Mouse (Mus musculus) adipocyte (in vitro differentiated cells): ENCODE results near the gene Tgfbr3l.

ENCODE experiments used
- DNase-seq: peaks from one replicate; pipeline ENCODE4 v3.0.0-alpha.2; 2016; ENCODE audit warnings: low spot score

The Tgfbr3l gene

DNA sequence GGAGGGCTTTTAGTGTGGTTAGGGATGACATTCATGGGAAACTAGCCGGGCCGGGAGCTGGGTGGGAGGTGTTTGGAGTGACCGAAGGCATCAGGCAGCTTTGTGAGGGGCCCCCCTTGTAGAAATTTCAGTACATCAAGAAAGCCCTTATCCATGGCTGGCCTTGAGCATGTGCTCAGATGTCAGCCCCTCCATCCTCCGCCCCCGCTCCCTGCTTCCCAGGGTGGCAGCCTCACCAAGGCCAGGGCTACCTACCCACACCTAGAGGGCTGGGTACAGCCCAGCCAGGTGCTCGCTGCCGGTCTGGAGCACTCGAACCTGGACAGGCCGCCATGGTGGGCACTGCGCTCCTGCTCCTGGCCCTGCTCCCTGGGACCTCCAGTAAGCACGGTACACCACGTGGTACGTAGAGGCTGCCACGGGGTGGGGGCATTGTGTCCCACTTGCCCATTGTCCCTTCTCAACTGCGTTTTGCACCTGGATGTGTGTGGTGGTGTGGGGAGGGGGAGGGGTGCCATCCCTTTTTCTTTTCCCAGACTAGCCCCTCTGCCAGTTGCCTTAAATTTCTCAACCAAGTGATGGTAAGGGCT, at the start of gene Tgfbr3l:
Tgfbr3l (plus strand) TSS at position 264 of the 590 bp plus-strand sequence.
- DNase-seq = no peak

DNA sequence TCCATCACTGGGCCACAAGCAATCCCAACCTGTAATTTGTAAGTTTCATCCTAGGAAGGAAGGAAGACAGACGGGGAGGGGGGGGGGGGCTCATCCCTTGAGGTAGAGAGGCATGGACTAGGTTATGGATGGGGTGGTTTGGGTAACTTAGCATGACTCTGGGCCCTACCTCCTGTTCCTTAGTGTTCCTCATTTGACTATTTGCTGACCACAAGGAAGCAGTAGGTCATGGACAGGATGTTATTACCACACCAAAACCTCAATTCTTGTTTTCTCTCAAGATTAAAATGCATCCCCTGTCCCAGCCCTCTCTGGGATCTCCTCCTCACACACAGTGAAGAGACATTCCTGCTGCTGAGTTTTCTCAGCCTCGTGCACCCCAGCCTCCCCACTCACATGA, 46.7 kb upstream of the Tgfbr3l start:
- no peak for DNase-seq

DNA sequence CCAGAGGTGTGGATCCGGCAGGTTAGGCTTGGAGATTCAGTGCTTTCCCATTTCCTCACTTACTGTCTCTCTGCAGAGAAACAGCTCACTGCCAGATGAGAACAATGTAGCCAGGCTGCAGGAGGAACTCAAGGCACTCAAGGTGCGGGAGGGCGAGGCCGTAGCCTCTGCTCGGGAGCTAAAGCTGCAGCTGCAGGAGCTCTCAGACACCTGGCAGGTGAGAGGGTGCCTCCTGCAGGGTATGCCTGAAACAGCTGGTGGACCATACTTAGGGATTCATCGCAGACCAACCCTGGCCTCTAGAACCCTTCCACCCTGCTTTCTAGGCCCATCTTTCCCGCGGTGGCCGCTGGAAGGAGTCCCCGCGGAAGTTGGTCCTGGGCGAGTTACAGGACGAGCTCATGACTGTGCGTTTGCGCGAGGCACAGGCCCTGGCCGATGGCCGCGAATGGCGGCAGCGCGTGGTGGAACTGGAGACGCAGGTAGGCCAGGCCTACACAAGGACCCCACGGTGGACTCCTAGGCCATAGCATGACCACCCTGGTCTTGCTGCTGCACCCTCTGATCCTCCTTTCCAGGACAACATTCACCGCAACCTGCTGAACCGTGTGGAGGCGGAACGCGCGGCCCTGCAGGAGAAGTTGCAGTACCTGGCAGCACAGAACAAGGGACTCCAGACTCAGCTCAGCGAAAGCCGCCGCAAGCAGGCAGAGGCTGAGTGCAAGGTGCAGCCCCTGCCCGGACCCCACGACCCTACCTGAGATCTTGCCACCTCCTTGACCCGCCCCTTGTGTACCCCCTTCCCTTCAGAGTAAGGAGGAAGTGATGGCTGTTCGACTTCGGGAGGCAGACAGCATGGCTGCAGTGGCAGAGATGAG, 42.5 kb upstream of the Tgfbr3l start:
- no peak for DNase-seq

DNA sequence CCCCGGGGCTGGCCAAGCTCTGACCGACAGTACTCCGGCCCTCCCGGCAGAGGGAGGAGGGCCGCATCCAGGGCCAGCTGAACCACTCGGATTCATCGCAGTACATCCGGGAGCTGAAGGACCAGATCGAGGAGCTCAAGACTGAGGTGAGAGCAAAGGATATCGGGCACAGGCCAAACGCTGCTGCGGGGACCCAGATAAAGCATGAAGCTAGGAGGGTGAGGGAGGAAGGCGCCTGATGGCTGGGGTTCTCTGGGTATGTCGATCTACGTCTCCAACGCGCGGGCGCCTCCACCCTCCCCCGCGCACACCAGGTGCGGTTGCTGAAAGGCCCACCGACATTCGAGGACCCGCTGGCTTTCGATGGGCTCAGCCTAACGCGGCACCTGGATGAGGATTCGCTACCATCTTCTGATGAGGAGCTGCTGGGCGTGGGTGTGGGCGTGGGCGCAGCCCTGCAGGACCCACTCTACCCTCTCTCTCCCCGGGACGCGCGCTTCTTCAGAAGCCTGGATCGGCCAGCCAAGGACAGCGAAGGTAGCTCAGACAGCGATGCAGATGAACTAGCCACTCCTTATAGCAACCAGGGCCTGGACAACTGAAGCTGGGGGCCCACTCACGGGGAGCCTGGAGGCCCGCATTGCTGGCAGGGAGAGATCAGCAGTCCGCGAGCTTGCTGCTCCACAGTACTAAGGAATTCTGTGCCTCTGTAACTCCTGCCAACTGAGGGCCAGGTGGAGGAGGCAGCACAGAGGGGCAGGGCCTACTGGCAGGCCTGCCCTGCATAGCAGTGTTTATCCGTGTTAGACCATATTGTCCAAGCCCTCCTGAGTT, 41.6 kb upstream of the Tgfbr3l start:
- DNase-seq = no peak

DNA sequence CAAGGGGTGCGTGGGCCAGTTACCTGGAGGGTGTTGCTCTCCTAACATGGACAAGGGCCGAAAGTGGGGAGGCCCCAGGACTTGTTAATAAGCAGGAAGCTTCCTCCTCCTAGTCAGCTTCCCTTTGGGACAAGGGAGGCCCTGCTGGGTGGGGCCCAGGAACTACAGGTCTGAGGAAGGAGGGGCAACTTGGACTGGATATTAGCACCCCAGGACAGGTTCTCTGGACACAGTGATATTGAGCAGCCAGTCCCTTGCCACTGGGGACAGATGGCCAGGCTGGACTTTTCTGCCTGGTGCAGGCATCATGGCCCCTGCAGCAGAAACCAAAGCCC, 41.0 kb upstream of the Tgfbr3l start:
- DNase-seq = no peak

DNA sequence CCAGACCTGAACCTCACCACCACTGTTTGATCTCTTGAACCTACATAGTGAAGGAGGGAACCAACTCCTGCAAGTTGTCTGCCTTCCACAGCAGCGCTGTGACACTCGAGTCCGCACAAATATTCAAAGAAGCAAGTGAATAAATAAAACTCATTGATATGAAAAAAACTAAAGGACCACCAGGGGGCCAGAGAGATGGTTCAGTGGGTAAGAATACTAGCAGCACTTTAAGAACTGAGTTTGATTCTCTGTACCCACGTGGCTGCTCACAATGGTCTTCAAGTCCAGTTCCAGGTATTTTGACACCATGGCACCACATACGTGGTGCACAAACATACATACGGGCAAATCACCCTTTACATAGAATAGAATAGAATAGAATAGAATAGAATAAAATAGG, 36.9 kb upstream of the Tgfbr3l start:
- no peak for DNase-seq

DNA sequence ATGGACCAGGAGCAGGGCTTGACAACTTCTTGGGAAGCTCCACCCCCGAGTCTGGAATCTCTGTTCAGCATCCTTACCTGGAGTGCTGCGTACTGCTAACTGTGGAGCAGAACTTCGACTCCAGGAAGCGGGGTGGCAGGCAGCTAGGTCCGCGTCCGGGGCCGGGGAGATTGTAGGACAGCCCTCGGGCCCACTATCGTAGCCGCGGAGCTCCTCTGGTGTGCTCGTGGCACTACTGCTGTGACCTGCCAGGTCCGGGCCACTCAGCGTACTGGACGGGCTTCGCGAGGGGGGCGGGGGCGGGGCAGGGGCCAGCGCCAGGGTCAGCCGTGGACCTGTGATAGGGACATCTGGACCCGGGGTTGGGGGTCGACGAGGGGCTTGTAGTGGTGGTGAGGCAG, 35.2 kb upstream of the Tgfbr3l start:
- no peak for DNase-seq

DNA sequence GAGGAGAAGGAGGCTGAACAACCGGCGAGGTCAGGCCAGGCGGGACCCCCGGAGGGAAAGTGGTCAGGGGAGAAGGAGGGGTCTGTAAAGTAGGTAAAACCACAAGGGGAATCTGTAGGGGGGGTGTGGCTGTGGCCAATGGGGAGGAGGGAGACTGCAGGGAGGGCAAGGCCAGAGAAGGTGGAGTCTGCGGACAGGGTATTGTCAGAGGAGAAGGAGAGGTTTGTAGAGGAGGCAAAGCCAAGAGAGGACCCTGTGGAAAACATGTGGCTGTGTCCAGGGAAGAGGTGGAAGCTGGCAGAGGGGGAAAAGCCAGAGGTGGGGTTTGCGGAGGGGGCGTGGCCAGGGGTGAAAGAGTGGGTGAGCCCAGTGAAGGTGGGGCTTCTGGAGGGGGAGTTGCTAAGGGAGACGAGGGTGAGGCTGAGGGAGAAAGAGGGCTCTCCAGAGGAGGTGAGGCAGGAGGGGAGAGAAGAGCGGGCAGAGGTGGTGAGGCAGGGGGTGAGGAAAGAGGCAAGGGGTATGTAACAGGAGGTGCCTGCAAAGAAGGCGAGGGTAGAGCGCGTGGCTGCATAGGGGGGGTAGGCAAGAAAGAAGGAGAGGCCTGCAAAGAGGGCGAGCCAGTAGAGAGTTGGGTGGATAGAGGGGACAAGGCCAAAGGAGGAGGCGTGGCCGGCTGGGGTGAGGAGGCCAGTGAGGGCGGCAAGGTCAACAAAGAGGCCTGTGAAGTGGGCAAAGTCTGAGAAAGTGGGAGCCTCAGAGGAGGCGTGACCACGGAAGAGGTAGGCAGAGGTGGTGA, 34.6 kb upstream of the Tgfbr3l start:
- no peak for DNase-seq

DNA sequence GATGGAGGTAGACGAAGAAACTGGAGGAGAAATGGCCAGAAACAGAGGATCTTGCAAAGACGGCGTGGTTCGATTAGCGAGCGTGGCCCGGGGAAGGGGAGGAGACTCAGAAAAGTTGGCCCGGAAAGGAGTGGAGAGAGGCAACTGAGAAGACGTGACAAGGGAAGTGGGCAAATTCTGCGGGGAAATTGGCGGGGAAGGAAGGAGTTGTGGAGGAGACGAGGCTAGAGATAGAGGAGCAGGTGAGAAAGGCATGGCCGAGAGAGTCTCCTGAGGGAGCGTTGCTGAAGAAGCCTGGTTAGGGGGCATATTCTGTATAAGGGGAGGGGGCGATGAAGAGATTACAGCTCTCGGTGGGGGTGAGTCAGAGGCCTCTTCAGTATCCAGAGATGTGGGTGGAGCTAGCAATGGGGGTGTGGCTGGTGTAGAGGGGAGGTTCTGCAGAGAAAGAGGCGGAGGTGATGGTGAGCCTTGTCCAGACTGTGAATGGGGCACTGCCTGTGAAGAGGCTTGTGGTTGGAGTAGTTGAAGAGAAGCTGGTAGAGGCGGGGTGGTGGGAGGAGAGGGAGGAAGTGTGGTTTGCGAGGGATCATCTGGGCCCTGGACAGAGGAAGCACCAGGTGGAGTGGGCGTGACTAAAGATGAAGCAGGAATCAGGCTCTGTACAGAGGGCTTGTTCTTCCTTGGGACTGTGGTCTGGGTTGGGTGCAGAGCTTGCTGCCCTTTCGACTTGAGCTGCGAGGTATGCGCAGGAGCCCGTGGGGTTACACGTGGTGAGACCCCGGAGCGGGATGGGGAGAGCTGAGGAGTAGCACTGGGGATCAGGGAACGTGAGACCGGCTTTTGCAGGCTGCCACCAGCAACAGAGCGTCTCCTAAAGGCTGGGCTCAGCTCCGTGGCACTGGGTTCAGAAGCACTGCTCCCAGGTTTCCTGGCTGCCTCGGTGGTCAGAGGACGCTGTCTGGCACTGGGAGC, 33.7 kb upstream of the Tgfbr3l start:
- no peak for DNase-seq

DNA sequence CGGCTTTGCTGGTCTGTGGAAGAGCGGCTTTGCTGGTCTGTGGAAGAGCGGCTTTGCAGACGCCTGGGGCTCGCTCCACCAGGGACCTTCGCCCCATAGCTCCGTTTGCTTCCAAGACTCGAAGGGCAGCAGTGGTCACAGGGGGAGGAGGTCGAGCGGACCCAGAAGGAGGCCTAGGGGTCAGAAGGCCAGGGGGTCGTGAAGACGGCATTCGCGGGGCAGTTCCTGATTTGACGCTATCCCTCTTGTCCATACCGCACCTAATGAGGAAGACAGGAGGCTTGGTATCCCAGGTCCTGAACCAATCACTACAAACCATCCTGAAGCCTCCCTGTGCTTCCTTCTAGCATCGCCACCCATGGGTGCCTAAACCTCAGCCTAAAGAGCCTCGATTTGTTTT, 31.7 kb upstream of the Tgfbr3l start:
- DNase-seq = no peak

DNA sequence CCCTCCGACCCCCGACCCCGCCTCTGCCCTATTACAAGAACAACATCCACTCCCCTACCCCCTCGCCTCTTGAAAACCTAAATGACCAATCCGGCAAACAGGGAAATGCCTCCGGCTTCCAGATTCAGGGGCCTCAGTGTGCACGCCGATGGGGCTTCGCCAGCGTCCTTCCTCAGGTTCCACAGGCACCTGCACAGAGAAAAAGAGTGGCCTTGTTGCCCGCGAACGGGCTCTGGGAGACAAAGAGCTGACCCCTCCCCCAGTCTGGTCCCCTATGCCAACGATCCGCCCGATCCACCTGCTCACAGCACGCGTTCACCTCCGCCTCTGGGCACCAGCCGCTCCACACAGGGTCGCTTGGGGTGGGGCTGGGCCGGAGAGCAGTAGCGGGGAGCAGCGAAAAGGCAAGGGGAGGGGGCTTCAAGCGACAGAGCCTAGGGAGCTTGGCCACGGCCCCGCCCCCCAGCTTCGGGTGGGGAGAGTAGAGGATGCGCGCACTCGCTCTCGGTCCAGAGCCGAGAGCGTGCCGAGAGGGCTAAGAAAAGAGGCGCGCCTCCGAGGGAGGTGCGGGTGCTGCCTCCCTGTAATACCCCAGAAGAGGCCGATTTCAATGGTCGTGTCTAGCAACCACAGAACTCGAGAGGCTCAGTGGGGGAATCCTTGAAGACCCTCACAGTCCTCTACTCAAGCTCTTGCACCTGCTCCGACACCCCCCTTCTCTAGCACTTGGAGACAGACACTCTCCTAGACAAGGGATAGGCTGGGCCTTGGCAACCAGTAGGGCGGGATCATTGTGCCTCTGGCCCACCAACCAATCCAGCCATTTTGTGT, 31.0 kb upstream of the Tgfbr3l start, which contains the start of gene Prr36:
Prr36 (minus strand) TSS at position 669 of the 831 bp plus-strand sequence.
- DNase-seq = no peak

DNA sequence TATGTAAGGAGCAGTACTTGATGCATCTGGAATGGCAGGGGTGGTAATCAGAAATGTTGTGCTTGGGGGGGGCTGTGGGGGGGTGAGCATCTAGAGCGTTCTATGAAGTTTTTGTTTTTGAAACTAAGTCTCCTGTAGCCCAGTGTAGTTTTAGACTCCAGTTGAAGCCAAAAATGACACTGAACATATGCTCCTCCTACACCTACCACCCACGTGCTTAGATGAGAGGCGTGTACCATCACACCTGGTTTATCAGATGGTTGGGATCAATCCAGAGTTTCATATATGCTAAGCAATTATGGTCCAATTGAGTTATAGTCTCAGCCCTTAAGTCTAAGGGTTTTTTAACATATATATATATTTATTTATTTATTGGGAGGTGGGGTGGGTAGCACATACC, 28.4 kb upstream of the Tgfbr3l start:
- no peak for DNase-seq

DNA sequence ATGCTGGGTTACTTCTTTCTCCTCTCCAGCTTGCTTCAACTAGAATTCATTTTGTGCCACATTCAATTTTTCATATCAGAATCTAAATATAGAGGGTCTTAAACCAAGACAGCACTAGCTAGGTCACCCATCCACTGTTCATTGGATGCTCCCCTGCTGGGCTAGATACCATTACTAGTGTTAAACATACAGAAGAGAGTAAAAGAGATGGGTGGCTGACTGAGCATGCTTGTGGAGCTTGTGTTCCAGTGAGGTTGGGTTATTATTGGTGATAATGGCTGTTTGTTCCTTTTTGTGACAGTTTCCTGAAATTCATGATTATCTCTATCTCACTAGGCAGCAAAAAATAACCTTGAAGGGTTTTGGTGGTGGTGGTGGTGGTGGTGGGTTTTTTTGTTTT, 26.0 kb upstream of the Tgfbr3l start:
- DNase-seq = no peak

DNA sequence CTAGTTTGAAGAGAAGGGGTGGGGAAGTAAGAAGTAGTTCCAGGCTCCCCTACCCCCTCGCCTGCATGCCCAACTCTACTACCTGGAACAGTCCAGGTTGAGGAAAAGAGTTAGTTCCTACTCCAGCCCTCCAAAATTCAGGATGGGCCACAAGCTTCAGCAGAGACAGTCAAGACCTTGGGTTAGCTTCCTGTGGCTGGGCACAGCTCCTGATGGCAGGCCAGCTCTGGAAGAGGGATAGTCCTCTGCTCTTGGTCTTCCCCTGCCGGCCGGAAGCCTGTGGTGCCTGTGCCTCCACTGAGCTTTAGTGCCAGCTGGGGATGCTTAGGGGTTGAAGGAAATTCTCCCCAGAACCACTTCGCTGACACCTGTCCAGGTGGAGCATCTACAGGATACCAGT, 21.7 kb upstream of the Tgfbr3l start:
- no peak for DNase-seq

DNA sequence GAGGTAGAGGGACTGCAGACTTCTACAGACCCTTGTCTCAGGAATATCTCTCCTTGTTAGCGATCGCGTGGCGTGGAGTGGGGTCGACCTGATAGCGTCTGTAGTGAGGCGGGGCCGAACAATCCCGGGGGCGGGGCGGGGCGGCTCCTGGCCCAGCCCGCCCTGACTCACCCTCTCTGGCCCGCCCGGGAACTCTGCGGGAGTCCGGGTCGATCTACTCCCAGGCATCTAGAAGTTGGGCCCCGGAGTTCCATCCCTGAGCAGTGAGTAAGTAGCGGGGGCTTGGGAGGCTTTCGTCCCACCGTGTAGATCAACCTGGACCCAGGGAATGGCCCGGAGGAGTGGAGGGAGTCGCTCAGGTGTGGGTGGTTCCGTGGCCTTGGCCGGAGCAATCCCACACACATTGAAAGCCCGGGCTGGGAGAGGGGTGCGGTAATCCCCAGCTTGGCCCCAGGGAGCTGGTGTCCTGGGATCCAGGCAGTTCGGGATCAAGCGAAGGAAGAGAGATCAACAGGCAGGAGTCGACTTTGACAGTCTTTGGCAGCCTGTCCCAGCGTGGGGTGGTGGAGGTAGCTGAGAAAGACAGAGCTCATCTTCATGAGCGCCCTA, 21.2 kb upstream of the Tgfbr3l start, which contains the start of gene Lrrc8e:
Lrrc8e (plus strand) TSS at position 89 of the 609 bp plus-strand sequence.
- no peak for DNase-seq

DNA sequence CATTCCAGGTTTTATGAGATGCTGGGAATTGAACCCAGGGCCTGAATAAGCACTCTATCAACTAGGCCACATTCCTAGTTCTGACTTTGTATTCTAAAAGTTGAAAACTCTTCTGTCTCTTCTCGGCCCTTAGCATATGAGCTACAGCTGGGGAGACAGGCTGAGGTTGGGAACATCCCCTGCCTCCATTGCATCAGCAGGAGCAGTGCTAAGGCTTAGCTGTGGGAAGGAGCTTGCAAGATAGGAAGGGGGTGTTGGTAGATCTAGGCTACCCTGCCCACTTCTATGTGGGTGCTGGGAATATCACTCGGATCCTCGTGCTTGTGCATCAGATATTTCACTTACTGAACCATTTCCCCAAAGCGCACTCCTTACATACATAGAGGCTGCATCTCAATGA, 20.1 kb upstream of the Tgfbr3l start:
- no peak for DNase-seq

DNA sequence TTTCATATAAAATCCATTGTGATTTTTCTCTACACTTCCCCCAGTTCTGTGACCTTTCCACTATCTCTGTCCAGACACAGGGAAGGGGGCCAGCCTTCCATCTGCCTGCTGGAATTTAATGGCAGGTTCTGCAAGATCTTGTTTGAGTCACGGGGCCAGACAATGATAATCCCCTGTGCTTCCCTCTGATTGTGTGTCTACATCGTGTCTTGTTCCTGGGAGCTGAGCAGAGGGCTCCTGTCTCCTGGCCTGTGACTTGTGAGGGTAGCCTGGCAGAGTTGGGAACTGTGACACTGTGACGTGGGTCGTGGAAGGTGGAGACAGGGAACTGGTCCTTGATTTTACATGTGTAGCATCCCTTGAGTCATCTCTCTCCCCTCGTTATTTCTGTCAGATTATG, 18.2 kb upstream of the Tgfbr3l start:
- no peak for DNase-seq

DNA sequence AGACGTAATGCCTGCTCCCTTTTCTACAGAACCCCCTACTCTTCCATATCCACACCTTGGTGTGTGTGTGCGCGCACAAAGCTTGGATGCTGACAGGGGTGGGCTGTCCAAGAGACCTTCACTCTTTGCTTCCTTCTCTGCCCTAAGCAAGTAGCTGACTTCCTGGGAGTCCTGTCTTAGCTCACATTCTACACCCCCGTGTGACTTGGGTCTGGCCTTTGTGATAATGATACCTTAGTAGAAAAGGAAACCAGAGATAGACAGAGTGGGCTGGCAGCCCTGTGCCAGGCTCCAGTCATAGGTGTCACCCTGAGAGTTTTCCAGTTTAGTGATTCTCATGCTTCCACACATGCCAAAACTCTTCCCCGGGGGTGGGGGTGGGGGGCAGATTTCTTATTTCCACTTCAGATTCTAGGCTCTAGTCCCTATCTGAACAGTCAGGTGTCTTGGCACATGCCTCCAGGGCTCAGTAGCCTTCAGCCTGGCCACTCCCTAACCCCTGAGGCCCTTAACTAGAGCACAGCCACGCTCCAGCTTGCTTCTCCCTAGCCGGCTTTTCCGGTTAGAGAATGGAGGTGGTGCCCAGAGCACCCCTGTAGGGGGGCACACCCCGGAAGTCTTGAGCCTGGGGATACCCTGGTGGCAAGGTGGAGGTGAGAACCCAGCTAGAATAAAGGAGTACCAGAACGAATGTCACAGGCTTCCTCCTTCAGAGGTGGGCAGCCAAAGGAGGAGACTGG, 17.2 kb upstream of the Tgfbr3l start:
- DNase-seq = no peak
